Mouse (Mus musculus): ENCODE measurements at regions not wholly inside any gene's neighbourhood (a gene's known extent, or its start where the extent isn't known, plus 50 kb on each side); places are given as distances from the start of the nearest gene placed in this dataset.

DNA sequence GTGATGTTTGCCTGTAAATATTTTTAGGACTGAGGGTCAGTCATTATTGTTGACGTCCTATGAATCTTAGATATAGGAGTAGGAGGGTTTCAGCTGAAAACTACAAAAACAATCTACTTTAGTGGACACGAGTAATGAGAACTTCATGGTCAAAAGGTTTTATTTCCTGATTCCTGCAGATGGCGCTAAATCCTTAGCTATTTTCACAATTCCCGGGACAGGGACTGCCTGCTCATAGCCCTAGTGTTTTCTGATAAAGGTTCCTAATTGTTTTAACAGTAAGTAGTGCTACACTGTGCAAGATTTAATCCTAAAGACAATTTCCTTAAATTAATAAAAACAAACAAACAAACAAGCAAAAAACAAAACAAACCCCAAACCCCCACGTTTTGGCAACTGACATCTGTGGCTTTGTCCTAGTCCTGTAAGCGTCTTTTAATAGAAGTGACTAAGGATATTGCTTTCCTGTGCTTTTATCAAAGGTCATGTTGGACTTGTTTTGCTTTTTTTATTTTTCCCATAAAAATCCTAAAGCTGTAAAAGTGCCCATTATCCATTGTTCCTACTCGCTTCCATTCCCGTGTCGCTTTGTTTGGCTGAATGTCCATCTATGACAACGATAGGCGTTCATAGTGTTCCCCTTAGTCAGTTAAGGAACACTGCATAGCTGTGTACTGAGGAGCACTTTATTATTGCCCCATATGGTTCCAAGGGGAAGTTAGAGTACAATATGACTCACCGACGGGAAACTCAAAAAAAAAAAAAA lies 53.5 kb upstream of the Akr1e1 start:
- DNase-seq (ENCODE audit: low read depth, low spot score): peak; percentile 60

Measured in ZHBTc4 (cell line).